Mouse (Mus musculus): ENCODE measurements around the gene Nrbp1. TPM values are rescaled to one million over a fixed set of nuclear protein-coding genes. Genes with fewer than 3 reads are reported as not detected.

Nrbp1 gene
- polyA plus RNA-seq, 1 experiment from 2014 or later, result 146 TPM

GRCm38 (mm10) chr5:31197072-31197471 lies 43.6 kb upstream of the Nrbp1 start:
- no peak overlapping the region for H3K27ac ChIP-seq (ENCODE audit: low read length)
- no peak for ATAC-seq (ENCODE audit: insufficient read depth, low FRiP score)
- WGBS, result 92% methylated on average over 12 of the region's 12 CpGs
- no peaks in the 10 kb centered on the region for H3K27me3 ChIP-seq (ENCODE audit: control insufficient read depth, insufficient read depth, low read length)
- peaks cover 39% of the 10 kb centered on the region for H3K36me3 ChIP-seq (ENCODE audit: control insufficient read depth, insufficient read depth, low read length)
- H3K9ac ChIP-seq (ENCODE audit: low read length), result no peak overlapping the region
- H3K4me3 ChIP-seq (replicated peaks; ENCODE audit: low read length), result no peak overlapping the region
- peaks cover 18% of the 10 kb centered on the region for H3K4me1 ChIP-seq (ENCODE audit: control insufficient read depth, insufficient read depth, low read length)
- 0 out of 2 replicates have a peak, but pooled peaks cover 5% of the 10 kb centered on the region for H3K9me3 ChIP-seq (replicated peaks; ENCODE audit: control insufficient read depth, low read length)
- H3K4me2 ChIP-seq (ENCODE audit: low read depth, low read length), result no peak overlapping the region

GRCm38 (mm10) chr5:31198170-31198569 lies 42.5 kb upstream of the Nrbp1 start:
- ATAC-seq (ENCODE audit: insufficient read depth, low FRiP score), result no peak
- Histone ChIP-seq H3K36me3 (ENCODE audit: control insufficient read depth, insufficient read depth, low read length) (peaks cover 39% of the 10 kb centered on the region), H3K9me3 (replicated peaks; ENCODE audit: control insufficient read depth, low read length) (0 out of 2 replicates have a peak, but pooled peaks cover 5% of the 10 kb centered on the region), H3K4me1 (ENCODE audit: control insufficient read depth, insufficient read depth, low read length) (peaks cover 23% of the 10 kb centered on the region), H3K4me3 (replicated peaks; ENCODE audit: low read length) (no peak overlapping the region), H3K27ac (ENCODE audit: low read length) (no peak overlapping the region), H3K4me2 (ENCODE audit: low read depth, low read length) (no peak overlapping the region), H3K27me3 (ENCODE audit: control insufficient read depth, insufficient read depth, low read length) (no peaks in the 10 kb centered on the region), H3K9ac (ENCODE audit: low read length) (no peak overlapping the region)
- 81% methylated on average over 9 of the region's 9 CpGs for WGBS

- Histone ChIP-seq H3K4me3 (replicated peaks; ENCODE audit: low read length) (no peak overlapping the region), H3K27me3 (ENCODE audit: control insufficient read depth, insufficient read depth, low read length) (no peaks in the 10 kb centered on the region), H3K36me3 (ENCODE audit: control insufficient read depth, insufficient read depth, low read length) (peaks cover 39% of the 10 kb centered on the region), H3K9ac (ENCODE audit: low read length) (no peak overlapping the region), H3K4me1 (ENCODE audit: control insufficient read depth, insufficient read depth, low read length) (peaks cover 22% of the 10 kb centered on the region), H3K4me2 (ENCODE audit: low read depth, low read length) (no peak overlapping the region), H3K9me3 (replicated peaks; ENCODE audit: control insufficient read depth, low read length) (0 out of 2 replicates have a peak, but pooled peaks cover 5% of the 10 kb centered on the region), H3K27ac (ENCODE audit: low read length) (no peak overlapping the region)
- no peak for ATAC-seq (ENCODE audit: insufficient read depth, low FRiP score)
- WGBS, result 81% methylated on average over 5 of the region's 5 CpGs
These were observed 41.9 kb upstream of the Nrbp1 start for GRCm38 (mm10) chr5:31198616-31199320.

- Histone ChIP-seq H3K4me3 (replicated peaks; ENCODE audit: low read length) (no peak overlapping the region), H3K27me3 (ENCODE audit: control insufficient read depth, insufficient read depth, low read length) (no peaks in the 10 kb centered on the region), H3K4me1 (ENCODE audit: control insufficient read depth, insufficient read depth, low read length) (peaks cover 16% of the 10 kb centered on the region), H3K9ac (ENCODE audit: low read length) (no peak overlapping the region), H3K27ac (ENCODE audit: low read length) (no peak overlapping the region), H3K9me3 (replicated peaks; ENCODE audit: control insufficient read depth, low read length) (0 out of 2 replicates have a peak, but pooled peaks cover 5% of the 10 kb centered on the region), H3K36me3 (ENCODE audit: control insufficient read depth, insufficient read depth, low read length) (peaks cover 39% of the 10 kb centered on the region), H3K4me2 (ENCODE audit: low read depth, low read length) (no peak overlapping the region)
- 89% methylated on average over 19 of the region's 19 CpGs for WGBS
- no peak for ATAC-seq (ENCODE audit: insufficient read depth, low FRiP score)
These were observed 41.3 kb upstream of the Nrbp1 start for GRCm38 (mm10) chr5:31199321-31199892.

GRCm38 (mm10) chr5:31199893-31200292 lies 40.8 kb upstream of the Nrbp1 start:
- no peak overlapping the region for H3K9ac ChIP-seq (ENCODE audit: low read length)
- no peak overlapping the region for H3K27ac ChIP-seq (ENCODE audit: low read length)
- 0 out of 2 replicates have a peak, but pooled peaks cover 5% of the 10 kb centered on the region for H3K9me3 ChIP-seq (replicated peaks; ENCODE audit: control insufficient read depth, low read length)
- H3K36me3 ChIP-seq (ENCODE audit: control insufficient read depth, insufficient read depth, low read length), result peaks cover 39% of the 10 kb centered on the region
- H3K4me2 ChIP-seq (ENCODE audit: low read depth, low read length), result no peak overlapping the region
- 78% methylated on average over 9 of the region's 9 CpGs for WGBS
- no peak overlapping the region for H3K4me3 ChIP-seq (replicated peaks; ENCODE audit: low read length)
- no peaks in the 10 kb centered on the region for H3K27me3 ChIP-seq (ENCODE audit: control insufficient read depth, insufficient read depth, low read length)
- H3K4me1 ChIP-seq (ENCODE audit: control insufficient read depth, insufficient read depth, low read length), result peaks cover 12% of the 10 kb centered on the region
- no peak for ATAC-seq (ENCODE audit: insufficient read depth, low FRiP score)

- no peaks in the 10 kb centered on the region for H3K27me3 ChIP-seq (ENCODE audit: control insufficient read depth, insufficient read depth, low read length)
- H3K36me3 ChIP-seq (ENCODE audit: control insufficient read depth, insufficient read depth, low read length), result peaks cover 39% of the 10 kb centered on the region
- peaks cover 12% of the 10 kb centered on the region for H3K4me1 ChIP-seq (ENCODE audit: control insufficient read depth, insufficient read depth, low read length)
- no peak overlapping the region for H3K27ac ChIP-seq (ENCODE audit: low read length)
- 0 out of 2 replicates have a peak overlapping the region, but pooled peaks have one; percentile 78 for H3K4me2 ChIP-seq (ENCODE audit: low read depth, low read length)
- no peak overlapping the region for H3K4me3 ChIP-seq (replicated peaks; ENCODE audit: low read length)
- ATAC-seq (ENCODE audit: insufficient read depth, low FRiP score), result no peak
- no peak overlapping the region for H3K9ac ChIP-seq (ENCODE audit: low read length)
- 88% methylated on average over 27 of the region's 27 CpGs for WGBS
- H3K9me3 ChIP-seq (replicated peaks; ENCODE audit: control insufficient read depth, low read length), result 0 out of 2 replicates have a peak, but pooled peaks cover 5% of the 10 kb centered on the region
These were observed 40.3 kb upstream of the Nrbp1 start for GRCm38 (mm10) chr5:31200327-31200768.

- WGBS, result 14% methylated on average over 13 of the region's 13 CpGs
- Histone ChIP-seq H3K4me1 (ENCODE audit: control insufficient read depth, insufficient read depth, low read length) (peaks cover 12% of the 10 kb centered on the region), H3K27ac (ENCODE audit: low read length) (peak overlapping the region; percentile 83), H3K9me3 (replicated peaks; ENCODE audit: control insufficient read depth, low read length) (0 out of 2 replicates have a peak, but pooled peaks cover 5% of the 10 kb centered on the region), H3K36me3 (ENCODE audit: control insufficient read depth, insufficient read depth, low read length) (peaks cover 33% of the 10 kb centered on the region), H3K27me3 (ENCODE audit: control insufficient read depth, insufficient read depth, low read length) (no peaks in the 10 kb centered on the region), H3K4me2 (ENCODE audit: low read depth, low read length) (peak overlapping the region; percentile 78), H3K9ac (ENCODE audit: low read length) (peak overlapping the region; percentile 90), H3K4me3 (replicated peaks; ENCODE audit: low read length) (peak overlapping the region; percentile 80)
- ATAC-seq (ENCODE audit: insufficient read depth, low FRiP score), result no peak
These were observed 39.5 kb upstream of the Nrbp1 start for GRCm38 (mm10) chr5:31201042-31201741.

GRCm38 (mm10) chr5:31201742-31202590 lies 38.7 kb upstream of the Nrbp1 start, which contains the start of gene Zfp513:
Zfp513 (minus strand) TSS chr5:31202303.
- peak within 1 kb of the TSS; percentile 90 for H3K9ac ChIP-seq (ENCODE audit: low read length)

More at GRCm38 (mm10) chr5:31201742-31202590, 38.7 kb upstream of the Nrbp1 start, which contains the start of gene Zfp513:
- peak; percentile 97 for ATAC-seq (ENCODE audit: insufficient read depth, low FRiP score)
- Histone ChIP-seq H3K27me3 (ENCODE audit: control insufficient read depth, insufficient read depth, low read length) (no peaks in the 10 kb centered on the region), H3K36me3 (ENCODE audit: control insufficient read depth, insufficient read depth, low read length) (peaks cover 25% of the 10 kb centered on the region), H3K9me3 (replicated peaks; ENCODE audit: control insufficient read depth, low read length) (0 out of 2 replicates have a peak, but pooled peaks cover 5% of the 10 kb centered on the region), H3K4me2 (ENCODE audit: low read depth, low read length) (peak within 1 kb of the TSS; percentile 90), H3K4me3 (replicated peaks; ENCODE audit: low read length) (peak within 1 kb of the TSS; percentile 80), H3K27ac (ENCODE audit: low read length) (peak within 1 kb of the TSS; percentile 89), H3K4me1 (ENCODE audit: control insufficient read depth, insufficient read depth, low read length) (peaks cover 12% of the 10 kb centered on the region)
- under 1% methylated on average over 53 of the region's 53 CpGs for WGBS
